In genomic region chr12:27261965-27262364, GRCm38 (mm10) we compare ENCODE assay signal across 26 mouse cellular contexts.
"Had no signal": no experiment of that assay in that cellular context is flagged by ENCODE, and none has a peak within 500 bp of the region (broad histone marks: within the 10 kb centered on the region; RNA-seq: fewer than 3 reads in every experiment).

No protein-coding gene starts in this region.

- H3K36me3 ChIP-seq: heart, embryonic 10.5 days; heart, embryonic 12.5 days; hindbrain, embryonic 10.5 days; hindbrain, embryonic 12.5 days; limb, embryonic 10.5 days; limb, embryonic 12.5 days; liver, embryonic 13.5 days; liver, embryonic 15.5 days had no signal

- H3K4me1 ChIP-seq: heart, embryonic 10.5 days; heart, embryonic 12.5 days; hindbrain, embryonic 12.5 days; limb, embryonic 10.5 days; liver, embryonic 13.5 days; liver, embryonic 15.5 days had no signal

- H3K27ac ChIP-seq: gastrocnemius, adult 2 months; heart, embryonic 10.5 days; hindbrain, embryonic 10.5 days; hindbrain, embryonic 12.5 days; hindbrain, embryonic 14.5 days; layer of hippocampus, adult 2 months; left cerebral cortex, adult 2 months; limb, embryonic 10.5 days; limb, embryonic 12.5 days; liver, embryonic 13.5 days; liver, embryonic 15.5 days had no signal

- H3K9ac ChIP-seq: heart, embryonic 12.5 days; hindbrain, embryonic 12.5 days; hindbrain, embryonic 14.5 days; limb, embryonic 12.5 days; liver, embryonic 13.5 days; liver, embryonic 15.5 days; liver, postnatal 0 days had no signal

- H3K4me3 ChIP-seq: gastrocnemius, adult 2 months; heart, embryonic 10.5 days; heart, embryonic 12.5 days; hindbrain, embryonic 10.5 days; hindbrain, embryonic 12.5 days; layer of hippocampus, adult 2 months; left cerebral cortex, adult 2 months; limb, embryonic 10.5 days; limb, embryonic 12.5 days; liver, embryonic 13.5 days; liver, embryonic 15.5 days had no signal

- H3K4me2 ChIP-seq: heart, embryonic 12.5 days; hindbrain, embryonic 12.5 days; hindbrain, embryonic 14.5 days; limb, embryonic 12.5 days; liver, embryonic 11.5 days; liver, embryonic 13.5 days; liver, embryonic 15.5 days had no signal

- DNase-seq: gastrocnemius, adult 2 months; gastrocnemius, postnatal 10 days; gastrocnemius, postnatal 25 days; heart, adult 18-20 months; heart, postnatal 10 days; heart, postnatal 4 days; kidney, adult 18-20 months; kidney, adult 8-10 months; kidney, postnatal 4 days; liver; liver, embryonic 13.5 days; liver, postnatal 0 days had no signal

- ATAC-seq: hindbrain, embryonic 16.5 days; inflammation-experienced regulatory T-cells, adult 6 months; intestine, postnatal 0 days; liver, postnatal 0 days had no signal

- H3K27me3 ChIP-seq: heart, embryonic 12.5 days; hindbrain, embryonic 12.5 days; limb, embryonic 12.5 days; liver, embryonic 13.5 days; liver, embryonic 15.5 days had no signal

- H3K9me3 ChIP-seq: heart, embryonic 10.5 days; heart, embryonic 12.5 days; hindbrain, embryonic 10.5 days; hindbrain, embryonic 12.5 days; limb, embryonic 10.5 days; limb, embryonic 12.5 days; liver, embryonic 13.5 days; liver, embryonic 15.5 days had no signal
